Mouse (Mus musculus) mouse trophoblast stem cell (cell line): ENCODE data around the gene Mctp2.

Source experiments
- in situ Hi-C, 2 experiments: fragments of 300-500 bp; cut with MseI, MboI; formaldehyde crosslinking; loops; 2 replicates in 1 of 2; 3 replicates in 1 of 2; pipeline ENCODE4 v1.15.1; 2025

Gene Mctp2

GRCm38 (mm10) chr7:72306382-72306841 is at the start of gene Mctp2:
Gene Mctp2 (minus strand): TSS chr7:72306608.
- in situ Hi-C loops, result no loop called here

GRCm38 (mm10) chr7:72345901-72346300 is 39.5 kb upstream of the Mctp2 start:
- in situ Hi-C loops, result no loop called here

- in situ Hi-C loops, result no loop called here
Measured at GRCm38 (mm10) chr7:72343751-72344150, 37.3 kb upstream of the Mctp2 start.

GRCm38 (mm10) chr7:72342822-72343221 is 36.4 kb upstream of the Mctp2 start:
- in situ Hi-C loops, result no loop called here

- in situ Hi-C loops, result no loop called here
Measured at GRCm38 (mm10) chr7:72325961-72326360, 19.6 kb upstream of the Mctp2 start.

- in situ Hi-C loops, result no loop called here
Measured at GRCm38 (mm10) chr7:72320906-72321305, 14.5 kb upstream of the Mctp2 start.

- in situ Hi-C loops, result no loop called here
Measured at GRCm38 (mm10) chr7:72320441-72320840, 14.0 kb upstream of the Mctp2 start.

- in situ Hi-C loops, result no loop called here
Measured at GRCm38 (mm10) chr7:72314395-72315060, 8.1 kb upstream of the Mctp2 start.

GRCm38 (mm10) chr7:72313908-72314307 is 7.5 kb upstream of the Mctp2 start:
- in situ Hi-C loops, result no loop called here

- in situ Hi-C loops, result no loop called here
Measured at GRCm38 (mm10) chr7:72311582-72311981, 5.2 kb upstream of the Mctp2 start.

GRCm38 (mm10) chr7:72308078-72308477 is 1.7 kb upstream of the Mctp2 start:
- in situ Hi-C loops, result no loop called here

GRCm38 (mm10) chr7:72306847-72307246 is 439 bp upstream of the Mctp2 start:
- in situ Hi-C loops, result no loop called here

- in situ Hi-C loops, result no loop called here
Measured at GRCm38 (mm10) chr7:72305971-72306370, 437 bp downstream of the Mctp2 start.

GRCm38 (mm10) chr7:72301667-72302066 is 4.7 kb downstream of the Mctp2 start:
- in situ Hi-C loops, result no loop called here

GRCm38 (mm10) chr7:72299726-72300125 is 6.7 kb downstream of the Mctp2 start:
- in situ Hi-C loops, result no loop called here

GRCm38 (mm10) chr7:72297013-72297412 is 9.4 kb downstream of the Mctp2 start:
- in situ Hi-C loops, result no loop called here

- in situ Hi-C loops, result no loop called here
Measured at GRCm38 (mm10) chr7:72296171-72296570, 10.2 kb downstream of the Mctp2 start.

GRCm38 (mm10) chr7:72294886-72295285 is 11.5 kb downstream of the Mctp2 start:
- in situ Hi-C loops, result no loop called here

- in situ Hi-C loops, result no loop called here
Measured at GRCm38 (mm10) chr7:72293784-72294538, 12.4 kb downstream of the Mctp2 start.

- in situ Hi-C loops, result no loop called here
Measured at GRCm38 (mm10) chr7:72292232-72292913, 14.0 kb downstream of the Mctp2 start.

GRCm38 (mm10) chr7:72280721-72281120 is 25.7 kb downstream of the Mctp2 start:
- in situ Hi-C loops, result no loop called here

GRCm38 (mm10) chr7:72278412-72278811 is 28.0 kb downstream of the Mctp2 start:
- in situ Hi-C loops, result no loop called here

GRCm38 (mm10) chr7:72275513-72275912 is 30.9 kb downstream of the Mctp2 start:
- in situ Hi-C loops, result no loop called here
